Mouse (Mus musculus) macrophage (primary cell): ENCODE data around the gene Cenpv. TPM values are rescaled to one million over a fixed set of nuclear protein-coding genes. Genes with fewer than 3 reads are reported as not detected.

Source experiments
- H3K27ac ChIP-seq: fragments of 350-480 bp; formaldehyde crosslinking; 2 replicates; pipeline ENCODE4 v1.9.0; 2021
- H3K36me3 ChIP-seq: fragments of 350-480 bp; formaldehyde crosslinking; 2 replicates; pipeline ENCODE4 v1.9.0; 2021; ENCODE audit errors: inconsistent target
- H3K4me3 ChIP-seq: fragments of 350-480 bp; formaldehyde crosslinking; 2 replicates; pipeline ENCODE4 v1.9.0; 2021; ENCODE audit errors: inconsistent target
- H3K79me2 ChIP-seq: fragments of 350-480 bp; formaldehyde crosslinking; 2 replicates; pipeline ENCODE4 v1.9.0; 2021; ENCODE audit errors: inconsistent target
- WGBS: methylation state at CpG from one replicate; pipeline ENCODE4 v1.1.7; 2026; ENCODE audit warnings: inconsistent platforms; ENCODE audit not compliant: missing documents; 5-methylcytosine and 5-hydroxymethylcytosine counted together
- polyA plus RNA-seq: library from polyadenylated mRNA; stranded (reverse); fragments of 250-400 nt; gene quantifications from 3 replicates; pipeline ENCODE4 v1.2.4, GENCODE M21; 2018; ENCODE audit warnings: inconsistent platforms

The Cenpv gene
- polyA plus RNA-seq, 1 experiment from 2014 or later = 8.9 TPM

- Histone ChIP-seq H3K79me2 (no peaks in the 10 kb centered on the region), H3K27ac (no peak overlapping the region), H3K4me3 (no peak overlapping the region; the same call in 1 of the 2 replicates), H3K36me3 (no peaks in the 10 kb centered on the region)
- 49% methylated on average over 43 of the region's 43 CpGs for WGBS
Observed at GRCm38 (mm10) chr11:62560463-62561016, 21.5 kb upstream of the Cenpv start.

DNA sequence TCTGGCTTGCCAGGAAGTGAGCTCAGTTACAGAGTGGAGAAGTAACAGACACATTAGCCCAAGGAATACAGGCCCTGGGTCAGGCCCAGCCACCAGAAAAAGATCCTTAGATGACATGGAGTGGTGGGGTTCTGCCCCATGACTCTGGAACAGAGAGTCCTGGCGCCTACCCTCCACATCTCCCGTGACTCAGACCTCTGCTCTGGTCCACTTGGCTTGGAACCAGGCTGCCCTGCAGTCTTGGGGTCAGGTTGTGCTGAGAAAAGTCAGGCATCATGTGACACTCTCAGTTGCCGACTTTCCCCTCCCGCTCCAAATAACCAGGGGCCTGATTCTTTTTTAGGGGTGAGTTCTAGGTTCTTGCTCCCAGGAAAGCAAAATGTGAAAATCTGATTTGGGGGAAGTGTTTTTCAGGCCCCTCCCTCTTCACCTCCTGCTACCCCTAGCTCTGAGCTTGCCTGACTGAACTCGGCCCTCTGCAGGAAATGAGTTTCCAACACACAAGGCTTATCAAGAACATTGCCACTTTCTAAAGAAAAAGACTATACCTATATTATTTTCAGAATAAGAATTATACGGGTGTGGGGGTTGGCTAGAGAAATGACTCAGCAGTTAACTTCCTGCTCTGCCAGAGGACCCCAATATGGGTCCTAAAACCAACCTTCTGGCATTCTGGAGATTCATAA, 20.0 kb upstream of the Cenpv start:
- H3K79me2 ChIP-seq = peaks cover 6% of the 10 kb centered on the region
- 25% methylated on average over 6 of the region's 6 CpGs for WGBS
- H3K4me3 ChIP-seq = no peak overlapping the region
- H3K27ac ChIP-seq = no peak overlapping the region
- peaks cover under 1% of the 10 kb centered on the region; the same call in 1 of the 2 replicates for H3K36me3 ChIP-seq

GRCm38 (mm10) chr11:62558152-62558551, 19.1 kb upstream of the Cenpv start:
- 92% methylated on average over 2 of the region's 2 CpGs for WGBS

GRCm38 (mm10) chr11:62557205-62557604, 18.1 kb upstream of the Cenpv start:
- H3K4me3 ChIP-seq = no peak overlapping the region
- 90% methylated on average over 5 of the region's 5 CpGs for WGBS
- H3K36me3 ChIP-seq = peaks cover 12% of the 10 kb centered on the region; the same call in 1 of the 2 replicates
- peaks cover 22% of the 10 kb centered on the region for H3K79me2 ChIP-seq
- no peak overlapping the region for H3K27ac ChIP-seq

More at GRCm38 (mm10) chr11:62558152-62558551, 19.1 kb upstream of the Cenpv start:
- Histone ChIP-seq H3K4me3 (no peak overlapping the region), H3K79me2 (peaks cover 16% of the 10 kb centered on the region), H3K36me3 (peaks cover 10% of the 10 kb centered on the region; the same call in 1 of the 2 replicates), H3K27ac (no peak overlapping the region)

GRCm38 (mm10) chr11:62555896-62556412, 16.9 kb upstream of the Cenpv start:
- Histone ChIP-seq H3K36me3 (peaks cover 12% of the 10 kb centered on the region; the same call in 1 of the 2 replicates), H3K27ac (no peak overlapping the region), H3K79me2 (peaks cover 31% of the 10 kb centered on the region), H3K4me3 (no peak overlapping the region)

DNA sequence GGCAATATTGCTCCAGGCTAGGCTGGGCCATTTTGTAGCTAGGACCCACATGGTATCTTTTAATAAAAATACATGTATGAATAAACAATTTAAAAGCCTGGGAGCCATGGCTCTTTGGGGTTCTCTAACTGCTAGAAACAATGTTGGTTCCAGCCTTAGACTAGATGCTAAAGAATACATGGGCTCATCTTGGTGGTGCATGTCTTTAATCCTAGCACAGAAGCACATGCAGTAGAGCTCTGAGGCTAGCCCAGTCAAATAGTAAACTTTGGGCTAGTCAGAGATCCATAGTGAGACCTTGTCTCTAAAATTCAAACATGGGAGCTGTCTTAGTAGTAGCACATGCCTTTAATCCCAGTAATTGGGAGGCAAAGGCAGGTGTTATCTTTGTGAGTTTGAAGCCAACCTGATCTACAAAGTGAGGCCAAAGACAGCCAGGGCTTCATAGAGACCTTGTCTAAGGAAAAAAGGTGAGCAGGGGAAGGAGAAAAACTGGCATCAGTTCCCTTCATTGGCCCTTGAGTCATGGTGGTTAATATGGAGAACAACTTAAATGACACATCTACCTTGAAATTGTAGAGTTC, 16.0 kb upstream of the Cenpv start:
- H3K36me3 ChIP-seq = peaks cover 12% of the 10 kb centered on the region; the same call in 1 of the 2 replicates
- H3K79me2 ChIP-seq = peaks cover 31% of the 10 kb centered on the region
- peak overlapping the region; percentile 71; the same call in 1 of the 2 replicates for H3K4me3 ChIP-seq
- no peak overlapping the region for H3K27ac ChIP-seq

- Histone ChIP-seq H3K27ac (no peak overlapping the region), H3K36me3 (peaks cover 12% of the 10 kb centered on the region; the same call in 1 of the 2 replicates), H3K79me2 (peaks cover 31% of the 10 kb centered on the region), H3K4me3 (peak overlapping the region; percentile 71)
- 59% methylated on average over 5 of the region's 5 CpGs for WGBS
Observed at GRCm38 (mm10) chr11:62554163-62554855, 15.2 kb upstream of the Cenpv start.

DNA sequence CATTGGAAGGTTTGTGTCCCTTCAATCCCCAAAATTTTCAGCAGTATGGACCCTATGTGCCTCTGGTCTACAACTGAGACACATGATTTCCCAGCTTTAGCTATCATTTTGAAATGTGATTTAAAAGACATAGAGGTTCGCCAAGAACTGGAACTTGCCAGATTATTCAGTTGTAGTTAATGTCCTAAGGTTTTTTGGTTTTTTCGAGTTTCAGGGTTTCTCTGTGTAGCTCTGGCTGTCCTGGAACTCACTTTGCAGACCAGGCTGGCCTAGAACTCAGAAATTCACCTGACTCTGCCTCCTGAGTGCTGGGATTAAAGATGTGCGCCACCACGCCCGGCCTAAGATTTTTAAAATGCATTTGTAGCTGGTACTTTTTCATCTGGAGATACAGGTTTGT, 14.6 kb upstream of the Cenpv start:
- 0 out of 2 replicates have a peak overlapping the region, but pooled peaks have one; percentile 19 for H3K27ac ChIP-seq
- peaks cover 31% of the 10 kb centered on the region for H3K79me2 ChIP-seq
- peak overlapping the region; percentile 71 for H3K4me3 ChIP-seq
- 54% methylated on average over 5 of the region's 5 CpGs for WGBS
- peaks cover 12% of the 10 kb centered on the region; the same call in 1 of the 2 replicates for H3K36me3 ChIP-seq

DNA sequence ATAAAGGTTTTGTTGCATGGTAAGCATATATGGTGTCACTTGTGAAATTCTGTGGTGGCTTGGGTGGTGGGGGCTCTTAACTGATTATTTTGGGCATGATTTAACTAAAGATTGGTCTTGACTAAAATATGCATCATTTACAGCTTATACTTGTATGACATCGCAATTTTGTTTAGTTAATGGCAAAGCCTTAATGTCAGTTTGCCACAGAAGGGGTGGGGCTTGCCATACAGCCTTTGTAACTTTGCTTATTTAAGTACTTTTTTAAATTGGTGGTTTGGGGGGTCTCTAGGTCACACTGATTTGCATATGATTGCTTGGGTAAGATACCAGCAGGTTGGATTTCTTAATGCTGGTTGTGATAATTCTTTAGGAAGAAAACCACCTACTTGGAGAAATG, 14.1 kb upstream of the Cenpv start:
- 0% methylated on average over 1 of the region's 1 CpGs for WGBS
- Histone ChIP-seq H3K36me3 (peaks cover 12% of the 10 kb centered on the region; the same call in 1 of the 2 replicates), H3K79me2 (peaks cover 31% of the 10 kb centered on the region), H3K27ac (peak overlapping the region; percentile 19; the same call in 1 of the 2 replicates), H3K4me3 (peak overlapping the region; percentile 71)

DNA sequence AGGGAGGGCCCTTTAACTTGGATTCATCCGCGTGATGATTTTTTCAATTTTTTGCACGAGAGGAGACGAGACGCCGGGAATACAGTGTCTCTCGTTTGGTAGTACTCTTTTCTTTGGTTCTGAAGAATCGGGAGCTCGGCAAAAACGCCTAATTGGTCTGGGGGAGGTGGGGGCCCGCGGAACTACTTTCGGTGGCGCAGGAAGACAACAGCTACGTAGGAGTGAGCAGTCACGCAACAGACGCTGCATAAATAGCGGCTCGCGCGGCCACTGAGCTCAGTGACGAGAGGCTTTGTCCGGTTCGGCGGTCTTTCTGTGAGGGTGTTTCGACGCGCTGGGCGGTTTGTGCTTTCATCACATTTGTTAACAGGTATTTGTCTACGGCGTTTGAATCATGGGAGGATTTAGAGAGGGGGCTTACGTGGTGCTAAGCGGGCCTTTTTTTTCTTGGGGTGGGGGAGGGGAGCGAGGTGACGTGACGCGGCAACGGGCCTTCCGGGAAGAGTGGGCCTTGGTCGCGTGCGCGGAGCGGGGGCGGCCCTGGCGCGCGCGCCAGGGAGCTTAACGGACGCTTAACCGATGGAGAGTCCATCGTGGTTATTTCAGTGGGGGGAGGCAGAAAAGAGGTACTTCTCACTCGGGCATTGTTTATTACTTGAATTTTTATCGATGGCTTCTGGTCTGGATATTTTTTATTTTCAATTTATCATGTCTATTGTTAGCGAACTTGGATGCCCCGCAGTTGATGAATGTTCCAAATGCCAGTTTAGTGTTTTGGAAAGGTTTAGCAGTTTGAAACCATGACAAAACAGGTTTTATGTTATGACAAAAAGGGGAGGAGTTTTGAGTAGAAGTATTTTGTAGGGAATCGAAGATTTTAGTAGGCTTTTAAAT, 12.4 kb upstream of the Cenpv start:
- Histone ChIP-seq H3K36me3 (peaks cover 12% of the 10 kb centered on the region; the same call in 1 of the 2 replicates), H3K79me2 (peaks cover 31% of the 10 kb centered on the region), H3K27ac (peak overlapping the region; percentile 100), H3K4me3 (peak overlapping the region; percentile 73)
- under 1% methylated on average over 56 of the region's 58 CpGs for WGBS

GRCm38 (mm10) chr11:62550727-62551225, 11.7 kb upstream of the Cenpv start, which contains the start of gene Ubb:
Gene Ubb (plus strand): TSS chr11:62551171.
- H3K36me3 ChIP-seq = peaks cover 12% of the 10 kb centered on the region; the same call in 1 of the 2 replicates
- H3K27ac ChIP-seq = peak within 1 kb of the TSS; percentile 100
- 2% methylated on average over 40 of the region's 40 CpGs for WGBS
- H3K79me2 ChIP-seq = peaks cover 31% of the 10 kb centered on the region
- peak within 1 kb of the TSS; percentile 73 for H3K4me3 ChIP-seq

DNA sequence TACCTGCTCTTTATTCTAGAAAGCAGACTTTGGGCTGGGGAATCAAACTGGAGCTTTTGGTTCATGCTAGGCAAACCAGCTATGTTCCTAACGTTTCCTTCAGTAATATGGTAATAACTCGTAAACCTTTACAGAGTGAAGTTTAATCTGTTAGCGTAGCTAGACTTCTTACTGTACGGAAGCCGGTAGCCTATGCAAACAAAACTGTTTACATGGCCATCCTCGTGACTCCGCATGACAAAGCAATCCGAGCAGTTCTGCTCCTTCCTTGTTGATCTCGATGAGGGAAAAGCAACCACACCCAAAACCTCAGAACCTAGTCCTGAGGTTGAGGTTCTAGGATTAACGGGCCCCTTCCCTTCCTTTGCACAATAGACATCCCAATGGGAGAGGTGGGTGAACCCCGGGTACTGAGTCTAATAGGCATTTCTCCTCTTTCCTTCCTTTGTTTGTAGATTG, 11.2 kb upstream of the Cenpv start:
- H3K4me3 ChIP-seq = peak overlapping the region; percentile 73
- H3K27ac ChIP-seq = peak overlapping the region; percentile 100
- WGBS = 3% methylated on average over 11 of the region's 11 CpGs
- H3K79me2 ChIP-seq = peaks cover 31% of the 10 kb centered on the region
- H3K36me3 ChIP-seq = peaks cover 12% of the 10 kb centered on the region; the same call in 1 of the 2 replicates

- 0% methylated on average over 5 of the region's 5 CpGs for WGBS
- Histone ChIP-seq H3K27ac (peak overlapping the region; percentile 100), H3K4me3 (peak overlapping the region; percentile 73), H3K79me2 (peaks cover 31% of the 10 kb centered on the region), H3K36me3 (peaks cover 12% of the 10 kb centered on the region; the same call in 1 of the 2 replicates)
Observed at GRCm38 (mm10) chr11:62549782-62550181, 10.7 kb upstream of the Cenpv start.
